ENCODE assay signal across 30 mouse cellular contexts in genomic region chr13:5480779-5481178, GRCm38 (mm10).
"Had no signal": no experiment of that assay in that cellular context is flagged by ENCODE, and none has a peak within 500 bp of the region (broad histone marks: within the 10 kb centered on the region; RNA-seq: fewer than 3 reads in every experiment).

No protein-coding gene starts in this region.

- H3K4me3 ChIP-seq: heart, embryonic 12.5 days; heart, embryonic 13.5 days; heart, embryonic 15.5 days; hindbrain, embryonic 10.5 days; hindbrain, embryonic 12.5 days; hindbrain, embryonic 13.5 days; hindbrain, embryonic 15.5 days; intestine, embryonic 15.5 days; kidney, embryonic 15.5 days; layer of hippocampus, adult 2 months; left cerebral cortex, adult 2 months had no signal

- DNase-seq: heart, postnatal 10 days; heart, postnatal 14 days; heart, postnatal 36 days; heart, postnatal 4 days; kidney, adult 11 months; kidney, adult 18-20 months; kidney, adult 2 months; kidney, adult 8-10 months; kidney, adult 9 months; kidney, postnatal 10 days; kidney, postnatal 14 days; kidney, postnatal 25 days; kidney, postnatal 36 days; kidney, postnatal 4 days; layer of hippocampus, adult 9-11 months; layer of hippocampus, postnatal 36 days had no signal

- H3K9me3 ChIP-seq: heart, embryonic 12.5 days; heart, embryonic 13.5 days; heart, embryonic 15.5 days; hindbrain, embryonic 10.5 days; hindbrain, embryonic 12.5 days; hindbrain, embryonic 13.5 days; hindbrain, embryonic 15.5 days; intestine, embryonic 15.5 days; kidney, embryonic 15.5 days had no signal

- H3K27me3 ChIP-seq: heart, embryonic 12.5 days; heart, embryonic 13.5 days; heart, embryonic 15.5 days; hindbrain, embryonic 12.5 days; hindbrain, embryonic 13.5 days; hindbrain, embryonic 15.5 days; intestine, embryonic 15.5 days; kidney, embryonic 15.5 days had no signal

- H3K27ac ChIP-seq: heart, embryonic 13.5 days; heart, embryonic 15.5 days; hindbrain, embryonic 10.5 days; hindbrain, embryonic 12.5 days; hindbrain, embryonic 13.5 days; hindbrain, embryonic 14.5 days; hindbrain, embryonic 15.5 days; hindbrain, postnatal 0 days; intestine, embryonic 15.5 days; kidney, embryonic 15.5 days; kidney, postnatal 0 days; layer of hippocampus, adult 2 months; left cerebral cortex, adult 2 months had no signal

- H3K36me3 ChIP-seq: heart, embryonic 12.5 days; heart, embryonic 13.5 days; heart, embryonic 15.5 days; hindbrain, embryonic 10.5 days; hindbrain, embryonic 12.5 days; hindbrain, embryonic 13.5 days; hindbrain, embryonic 15.5 days; intestine, embryonic 15.5 days; kidney, embryonic 15.5 days had no signal

- H3K4me1 ChIP-seq: heart, embryonic 12.5 days; heart, embryonic 13.5 days; heart, embryonic 15.5 days; hindbrain, embryonic 10.5 days; hindbrain, embryonic 12.5 days; hindbrain, embryonic 13.5 days; hindbrain, embryonic 15.5 days; intestine, embryonic 15.5 days; kidney, embryonic 15.5 days had no signal
